Mouse (Mus musculus): ENCODE results near the gene 1700123O20Rik. TPM values are rescaled to one million over a fixed set of nuclear protein-coding genes. Genes with fewer than 3 reads are reported as not detected.

1700123O20Rik gene
- polyA plus RNA-seq, 1 experiment = not detected

DNA sequence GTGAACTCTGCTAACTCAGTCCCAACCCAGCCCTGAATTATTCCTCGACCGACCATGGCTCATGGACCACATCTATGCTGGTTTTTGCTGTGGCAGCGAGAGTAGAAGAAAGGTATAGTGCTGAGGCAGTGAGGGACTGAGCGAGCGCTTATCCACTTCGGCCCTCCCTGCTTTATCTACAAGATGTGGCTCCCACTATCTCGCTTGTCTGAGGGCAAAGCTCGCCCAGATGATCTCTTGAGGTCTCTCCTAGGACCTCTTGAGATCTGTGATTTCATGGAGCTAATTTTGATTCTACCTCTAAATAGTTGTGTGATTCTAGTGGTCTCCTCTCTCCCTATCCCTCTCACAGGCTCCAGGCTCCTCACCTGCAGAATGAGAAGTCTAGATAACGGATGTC, 23.0 kb downstream of the 1700123O20Rik start:
- TF ChIP-seq POLR2A (IDR thresholded peaks at IDR 0.05; ENCODE audit: insufficient read depth, low read depth, low read length) (no peak), CTCF (IDR thresholded peaks at IDR 0.05; ENCODE audit: insufficient read depth, low read depth, low read length) (no peak)
- Histone ChIP-seq H3K4me1 (ENCODE audit: control insufficient read depth, insufficient read depth, low read length) (peaks cover 2% of the 10 kb centered on the region; the same call in 1 of the 2 replicates), H3K4me3 (ENCODE audit: insufficient read depth, low read depth, low read length) (no peak overlapping the region), H3K27ac (ENCODE audit: insufficient read depth, low read depth, low read length) (no peak overlapping the region)
- WGBS = 95% methylated on average over 9 of the region's 9 CpGs

DNA sequence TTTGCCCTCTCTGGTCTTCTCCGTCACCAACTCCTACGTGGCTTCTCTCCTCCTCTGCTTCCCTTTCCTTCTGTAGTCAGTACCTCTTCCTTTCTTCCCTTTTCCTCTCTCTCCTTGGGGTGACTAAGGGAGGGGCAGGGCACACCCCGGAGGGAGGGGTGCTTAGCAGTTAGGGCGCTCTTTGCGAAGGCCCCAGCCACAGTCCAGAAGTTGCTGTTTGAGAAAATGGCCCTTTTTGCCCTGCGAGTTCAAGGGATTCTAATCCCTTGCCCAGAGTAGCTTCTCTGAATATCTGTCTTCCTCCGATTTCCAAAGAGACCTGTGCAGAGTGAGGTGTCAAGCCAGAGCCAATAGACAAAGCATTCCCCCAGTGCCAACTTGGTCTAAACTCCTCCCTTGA, 26.1 kb downstream of the 1700123O20Rik start, which contains the start of gene Cebpe:
Gene Cebpe, minus strand, starts transcription at position 101 of the 400 bp plus-strand sequence.
- peaks cover 6% of the 10 kb centered on the region for H3K4me1 ChIP-seq (ENCODE audit: control insufficient read depth, insufficient read depth, low read length)
- 83% methylated on average over 7 of the region's 7 CpGs for WGBS
- TF ChIP-seq POLR2A (IDR thresholded peaks at IDR 0.05; ENCODE audit: insufficient read depth, low read depth, low read length) = no peak
- TF ChIP-seq CTCF (IDR thresholded peaks at IDR 0.05; ENCODE audit: insufficient read depth, low read depth, low read length) = no peak
- no peak within 1 kb of the TSS for H3K27ac ChIP-seq (ENCODE audit: insufficient read depth, low read depth, low read length)
- no peak within 1 kb of the TSS for H3K4me3 ChIP-seq (ENCODE audit: insufficient read depth, low read depth, low read length)

DNA sequence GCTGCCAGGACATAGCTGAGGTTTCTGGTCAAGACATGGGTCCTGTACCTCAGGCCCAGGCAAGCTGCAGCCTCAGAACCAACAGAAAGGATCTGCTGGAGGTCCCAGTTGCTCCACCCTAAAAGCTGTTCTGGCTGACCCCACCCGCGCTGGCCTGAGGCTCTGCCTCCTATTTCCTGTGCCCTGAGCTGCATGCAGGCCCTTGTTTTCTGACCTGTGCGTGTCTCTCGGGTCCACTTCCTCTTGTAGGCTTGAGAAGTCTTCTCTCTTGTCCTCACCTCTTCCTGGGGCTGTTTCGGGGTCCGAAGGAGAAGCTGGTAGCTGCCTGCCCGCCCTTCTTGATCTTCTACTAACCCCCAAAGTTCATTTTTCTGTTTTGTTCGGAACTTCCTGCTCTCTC, 26.8 kb downstream of the 1700123O20Rik start:
- Histone ChIP-seq H3K27ac (ENCODE audit: insufficient read depth, low read depth, low read length) (no peak overlapping the region), H3K4me3 (ENCODE audit: insufficient read depth, low read depth, low read length) (no peak overlapping the region), H3K4me1 (ENCODE audit: control insufficient read depth, insufficient read depth, low read length) (peaks cover 6% of the 10 kb centered on the region)
- TF ChIP-seq CTCF (IDR thresholded peaks at IDR 0.05; ENCODE audit: insufficient read depth, low read depth, low read length) = no peak
- TF ChIP-seq POLR2A (IDR thresholded peaks at IDR 0.05; ENCODE audit: insufficient read depth, low read depth, low read length) = no peak
- 81% methylated on average over 8 of the region's 8 CpGs for WGBS

DNA sequence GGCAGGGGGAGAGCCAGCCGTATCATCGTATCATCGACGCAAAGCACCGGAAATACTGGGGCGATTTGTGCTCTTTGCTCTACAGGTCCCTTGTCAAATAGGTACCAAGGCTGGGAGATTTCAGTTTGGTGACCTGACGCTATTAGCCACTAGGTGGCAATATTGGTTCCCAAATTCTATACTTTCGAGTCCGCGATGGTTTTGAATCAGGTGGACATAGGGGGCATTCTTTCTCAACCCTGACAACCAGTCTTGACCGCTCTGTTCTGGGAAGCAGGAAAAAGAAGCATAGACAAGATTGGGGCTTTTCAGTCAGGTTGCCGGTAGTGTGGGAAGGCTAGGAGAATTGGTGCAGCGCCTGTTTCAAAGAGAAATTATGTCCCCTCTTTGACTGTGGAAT, 28.1 kb downstream of the 1700123O20Rik start:
- Histone ChIP-seq H3K4me3 (ENCODE audit: insufficient read depth, low read depth, low read length) (peak overlapping the region; percentile 51), H3K4me1 (ENCODE audit: control insufficient read depth, insufficient read depth, low read length) (peaks cover 6% of the 10 kb centered on the region), H3K27ac (ENCODE audit: insufficient read depth, low read depth, low read length) (no peak overlapping the region)
- under 1% methylated on average over 13 of the region's 13 CpGs for WGBS
- no peak for TF ChIP-seq POLR2A (IDR thresholded peaks at IDR 0.05; ENCODE audit: insufficient read depth, low read depth, low read length)
- no peak for TF ChIP-seq CTCF (IDR thresholded peaks at IDR 0.05; ENCODE audit: insufficient read depth, low read depth, low read length)

DNA sequence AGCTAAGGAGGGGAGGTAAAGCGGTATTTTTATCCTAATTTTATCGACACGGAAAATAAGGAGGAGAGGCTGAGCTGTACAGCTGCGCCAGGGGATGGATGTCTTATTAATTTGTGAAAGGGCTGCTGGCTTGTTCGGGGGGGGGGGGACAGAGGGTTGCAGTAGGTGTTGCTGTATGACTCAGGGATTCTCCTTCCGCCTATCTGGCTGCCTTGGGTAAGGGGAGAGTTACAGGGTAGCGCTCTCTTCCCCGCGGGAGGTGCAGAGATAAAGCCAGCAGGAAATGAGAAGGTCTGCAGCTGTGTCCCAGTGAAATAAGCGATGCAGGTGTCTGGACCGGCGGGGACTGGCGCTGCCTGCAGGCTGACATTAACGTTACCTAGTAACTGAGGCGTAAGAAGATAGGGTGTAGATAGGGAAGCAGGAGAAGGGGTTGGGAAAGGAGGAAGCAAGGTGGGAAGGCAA, 28.6 kb downstream of the 1700123O20Rik start:
- no peak overlapping the region for H3K27ac ChIP-seq (ENCODE audit: insufficient read depth, low read depth, low read length)
- H3K4me3 ChIP-seq (ENCODE audit: insufficient read depth, low read depth, low read length) = peak overlapping the region; percentile 42
- TF ChIP-seq POLR2A (IDR thresholded peaks at IDR 0.05; ENCODE audit: insufficient read depth, low read depth, low read length) (no peak), CTCF (IDR thresholded peaks at IDR 0.05; ENCODE audit: insufficient read depth, low read depth, low read length) (no peak)
- H3K4me1 ChIP-seq (ENCODE audit: control insufficient read depth, insufficient read depth, low read length) = peaks cover 6% of the 10 kb centered on the region
- WGBS = under 1% methylated on average over 15 of the region's 15 CpGs

DNA sequence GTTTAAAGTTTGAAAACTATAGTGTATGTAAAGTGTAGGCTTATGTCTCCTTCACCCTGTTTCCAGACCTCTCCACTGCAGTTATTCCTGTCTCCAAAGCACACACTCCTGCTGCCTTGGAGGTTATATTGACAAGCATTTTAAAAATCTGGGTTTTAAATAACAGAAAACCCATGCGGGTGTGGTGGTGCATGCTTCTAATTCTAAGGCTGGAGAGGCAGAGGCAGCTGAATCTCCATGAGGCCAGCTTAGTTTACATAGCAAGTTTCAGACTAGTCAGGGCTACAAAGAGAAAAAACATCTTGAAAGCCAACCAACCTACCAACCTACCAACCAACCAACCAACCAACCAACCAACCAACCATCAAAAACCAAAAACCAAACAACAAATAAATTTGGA, 29.4 kb downstream of the 1700123O20Rik start:
- WGBS = 55% methylated on average over 1 of the region's 1 CpGs
- no peak overlapping the region for H3K4me3 ChIP-seq (ENCODE audit: insufficient read depth, low read depth, low read length)
- TF ChIP-seq POLR2A (IDR thresholded peaks at IDR 0.05; ENCODE audit: insufficient read depth, low read depth, low read length) (no peak), CTCF (IDR thresholded peaks at IDR 0.05; ENCODE audit: insufficient read depth, low read depth, low read length) (no peak)
- H3K4me1 ChIP-seq (ENCODE audit: control insufficient read depth, insufficient read depth, low read length) = peaks cover 6% of the 10 kb centered on the region
- no peak overlapping the region for H3K27ac ChIP-seq (ENCODE audit: insufficient read depth, low read depth, low read length)

DNA sequence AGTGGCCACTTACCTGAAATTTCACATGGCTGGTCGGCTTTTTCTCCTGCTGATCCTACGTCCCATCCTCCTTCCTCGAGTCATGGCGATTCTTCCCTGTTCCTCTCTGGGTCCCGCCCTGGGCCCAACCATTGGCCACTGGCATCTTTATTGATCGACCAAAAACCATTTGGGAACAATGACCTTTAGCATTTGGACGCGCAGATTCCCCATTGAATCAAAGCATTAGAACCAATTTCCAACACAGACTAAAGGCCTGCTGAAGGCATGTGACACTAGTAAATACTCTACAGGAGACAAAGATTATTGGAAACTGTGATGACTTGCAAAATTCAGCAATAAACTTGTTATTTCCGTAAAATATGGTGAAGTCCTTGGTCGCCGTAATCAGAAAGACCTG, 34.0 kb downstream of the 1700123O20Rik start:
- TF ChIP-seq CTCF (IDR thresholded peaks at IDR 0.05; ENCODE audit: insufficient read depth, low read depth, low read length) (no peak), POLR2A (IDR thresholded peaks at IDR 0.05; ENCODE audit: insufficient read depth, low read depth, low read length) (no peak)
- 96% methylated on average over 11 of the region's 11 CpGs for WGBS
- Histone ChIP-seq H3K27ac (ENCODE audit: insufficient read depth, low read depth, low read length) (no peak overlapping the region), H3K4me3 (ENCODE audit: insufficient read depth, low read depth, low read length) (no peak overlapping the region), H3K4me1 (ENCODE audit: control insufficient read depth, insufficient read depth, low read length) (no peaks in the 10 kb centered on the region)

DNA sequence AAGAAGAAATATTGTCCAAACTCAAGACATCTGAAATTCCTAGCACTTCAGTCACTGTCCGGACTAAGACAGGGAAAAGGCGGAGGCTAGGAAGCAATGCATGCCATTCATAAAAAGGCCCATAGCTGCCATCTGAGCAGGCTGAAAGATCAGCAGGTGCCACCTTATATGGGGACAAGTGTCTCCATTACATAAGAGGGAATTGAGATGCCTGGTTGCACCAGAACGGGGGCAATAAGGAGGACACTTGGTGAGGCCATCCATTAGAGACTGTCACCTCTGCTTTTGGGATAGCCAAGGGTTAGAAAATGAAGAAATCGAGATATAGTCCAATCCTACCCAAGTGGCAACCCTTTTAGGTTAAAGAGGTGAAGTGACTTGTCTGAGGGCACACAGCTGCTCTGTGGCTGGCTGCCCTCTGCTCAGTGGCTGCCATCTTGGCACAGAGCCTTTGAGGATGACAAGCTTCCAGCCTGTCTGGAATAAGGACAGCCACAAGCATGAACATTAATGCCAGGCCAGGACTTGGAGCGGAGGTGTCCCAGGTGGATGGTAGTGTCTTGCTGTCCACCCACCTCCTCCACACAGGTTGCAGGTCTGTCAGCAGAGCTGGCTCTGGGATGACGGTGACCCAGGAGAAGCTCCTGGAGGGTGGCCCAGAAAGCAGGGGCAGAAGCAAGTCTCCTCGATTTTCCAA, 34.8 kb downstream of the 1700123O20Rik start:
- 89% methylated on average over 7 of the region's 7 CpGs for WGBS
- TF ChIP-seq POLR2A (IDR thresholded peaks at IDR 0.05; ENCODE audit: insufficient read depth, low read depth, low read length) (no peak), CTCF (IDR thresholded peaks at IDR 0.05; ENCODE audit: insufficient read depth, low read depth, low read length) (no peak)

DNA sequence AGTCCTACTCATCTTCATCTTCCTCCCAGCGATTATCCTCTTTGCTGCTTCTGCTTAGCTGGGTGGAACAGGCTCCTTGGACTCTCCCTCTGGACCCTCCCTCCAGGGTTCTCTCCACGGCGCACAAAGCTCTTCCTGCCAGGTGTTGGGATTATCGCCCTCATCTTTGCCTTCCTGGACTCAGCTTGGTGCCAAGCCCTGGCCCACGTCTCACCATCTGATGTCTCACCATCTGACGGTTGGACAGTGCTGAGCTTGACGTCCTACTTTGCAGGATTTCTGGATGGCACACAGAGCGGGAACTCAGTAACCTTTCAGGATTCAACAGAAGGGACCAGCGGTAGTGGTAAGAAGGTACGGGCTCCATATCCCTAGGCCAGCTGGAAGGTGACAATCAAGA, 35.7 kb downstream of the 1700123O20Rik start:
- no peak overlapping the region for H3K27ac ChIP-seq (ENCODE audit: insufficient read depth, low read depth, low read length)
- 84% methylated on average over 10 of the region's 10 CpGs for WGBS
- H3K4me3 ChIP-seq (ENCODE audit: insufficient read depth, low read depth, low read length) = no peak overlapping the region
- TF ChIP-seq POLR2A (IDR thresholded peaks at IDR 0.05; ENCODE audit: insufficient read depth, low read depth, low read length) (no peak), CTCF (IDR thresholded peaks at IDR 0.05; ENCODE audit: insufficient read depth, low read depth, low read length) (no peak)
- no peaks in the 10 kb centered on the region for H3K4me1 ChIP-seq (ENCODE audit: control insufficient read depth, insufficient read depth, low read length)

More for the DNA sequence above, 34.8 kb downstream of the 1700123O20Rik start:
- no peaks in the 10 kb centered on the region for H3K4me1 ChIP-seq (ENCODE audit: control insufficient read depth, insufficient read depth, low read length)
- H3K4me3 ChIP-seq (ENCODE audit: insufficient read depth, low read depth, low read length) = no peak overlapping the region
- H3K27ac ChIP-seq (ENCODE audit: insufficient read depth, low read depth, low read length) = no peak overlapping the region

Measured in olfactory bulb, adult 2 months (tissue).